Mouse (Mus musculus): ENCODE measurements around the gene Gm44502.

GRCm38 (mm10) chr15:89377362-89377761, 52.1 kb downstream of the Gm44502 start:
- no peak for TF ChIP-seq CTCF (IDR thresholded peaks at IDR 0.05; ENCODE audit: insufficient read depth, low read length)
- TF ChIP-seq POLR2A (IDR thresholded peaks at IDR 0.05; ENCODE audit: borderline replicate concordance, extremely low read depth, low read depth, low read length): no peak
